Mouse (Mus musculus) megakaryocyte, embryonic 14.5 days (primary cell): ENCODE measurements at regions not wholly inside any gene's neighbourhood (a gene's known extent, or its start where the extent isn't known, plus 50 kb on each side); places are given as distances from the start of the nearest gene placed in this dataset.

Experiments used
- FLI1 ChIP-seq: IDR thresholded peaks from 2 replicates; pipeline ENCODE4 v1.6.1; 2012; ENCODE audit warnings: low read length, inconsistent platforms, mixed read lengths
- GATA1 ChIP-seq: IDR thresholded peaks from 3 replicates; pipeline ENCODE4 v1.6.1; 2012; ENCODE audit warnings: mixed read lengths, low read length, inconsistent platforms, borderline replicate concordance

- TF ChIP-seq GATA1 (no peak), FLI1 (no peak)
These were observed 88.0 kb downstream of the A730009L09Rik start for GRCm38 (mm10) chr16:84602969-84603368.
